Mouse (Mus musculus): ENCODE results near the gene Lmf1. TPM values are rescaled to one million over a fixed set of nuclear protein-coding genes. Genes with fewer than 3 reads are reported as not detected.

The Lmf1 gene
- polyA plus RNA-seq, 1 experiment from 2014 or later, result 40.6 TPM

DNA sequence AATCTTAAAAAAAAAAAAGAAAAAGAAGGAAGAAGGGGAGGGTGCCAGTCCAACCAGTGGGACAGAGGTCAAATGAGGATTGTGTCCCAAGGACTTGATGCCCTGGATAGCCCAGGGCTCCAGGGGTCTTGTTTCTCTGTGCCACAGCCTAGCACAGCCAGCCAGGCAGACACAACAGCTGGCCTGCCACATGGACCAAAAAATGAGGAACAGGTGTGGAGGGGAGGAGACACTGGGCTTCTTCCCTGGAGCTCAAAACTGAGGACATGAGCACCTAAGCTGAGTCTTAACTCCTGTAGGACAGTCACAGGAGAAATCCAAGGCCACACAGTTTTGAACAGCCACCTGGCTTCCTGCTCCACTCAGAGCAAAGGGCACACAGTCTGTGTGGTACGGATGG is 117.4 kb downstream of the Lmf1 start:
- Histone ChIP-seq H3K4me2 (ENCODE audit: low read depth, low read length) (no peak overlapping the region), H3K9ac (ENCODE audit: low read depth, low read length) (no peak overlapping the region), H3K36me3 (ENCODE audit: control insufficient read depth, insufficient read depth, low read length) (no peaks in the 10 kb centered on the region), H3K9me3 (ENCODE audit: control insufficient read depth, low read length) (no peaks in the 10 kb centered on the region), H3K4me1 (ENCODE audit: control insufficient read depth, insufficient read depth, low read length) (no peaks in the 10 kb centered on the region), H3K27me3 (replicated peaks; ENCODE audit: control insufficient read depth, insufficient read depth, low read length) (no peaks in the 10 kb centered on the region), H3K4me3 (ENCODE audit: low read length) (no peak overlapping the region), H3K27ac (ENCODE audit: low read length) (no peak overlapping the region)
- ATAC-seq, result 0 out of 2 replicates have a peak, but pooled peaks have one; percentile 28
- WGBS, result 12% methylated on average over 1 of the region's 1 CpGs

DNA sequence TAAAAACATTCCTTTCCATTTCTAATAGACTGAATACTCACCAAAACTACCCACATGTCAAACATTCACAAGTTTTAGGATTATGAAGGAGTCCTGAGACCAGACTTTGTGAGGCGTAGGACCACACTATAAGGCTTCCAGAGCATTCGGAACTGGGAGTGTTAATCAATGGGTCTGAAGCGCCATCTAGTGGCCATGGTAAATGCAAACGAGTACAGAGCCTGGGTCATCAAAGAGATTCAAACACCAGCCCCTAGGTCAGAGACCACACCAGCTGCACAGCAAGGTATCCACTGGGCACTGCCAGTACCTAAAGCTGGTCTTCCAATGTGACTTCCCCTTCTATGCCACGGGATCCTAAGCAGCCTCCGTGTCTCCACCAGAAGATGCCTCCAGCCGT is 119.6 kb downstream of the Lmf1 start:
- Histone ChIP-seq H3K4me2 (ENCODE audit: low read depth, low read length) (no peak overlapping the region), H3K36me3 (ENCODE audit: control insufficient read depth, insufficient read depth, low read length) (no peaks in the 10 kb centered on the region), H3K4me1 (ENCODE audit: control insufficient read depth, insufficient read depth, low read length) (no peaks in the 10 kb centered on the region), H3K4me3 (ENCODE audit: low read length) (no peak overlapping the region), H3K27me3 (replicated peaks; ENCODE audit: control insufficient read depth, insufficient read depth, low read length) (no peaks in the 10 kb centered on the region), H3K9me3 (ENCODE audit: control insufficient read depth, low read length) (no peaks in the 10 kb centered on the region), H3K9ac (ENCODE audit: low read depth, low read length) (no peak overlapping the region), H3K27ac (ENCODE audit: low read length) (no peak overlapping the region)
- no peak; the same call in 1 of the 2 replicates for ATAC-seq
- 11% methylated on average over 7 of the region's 7 CpGs for WGBS

DNA sequence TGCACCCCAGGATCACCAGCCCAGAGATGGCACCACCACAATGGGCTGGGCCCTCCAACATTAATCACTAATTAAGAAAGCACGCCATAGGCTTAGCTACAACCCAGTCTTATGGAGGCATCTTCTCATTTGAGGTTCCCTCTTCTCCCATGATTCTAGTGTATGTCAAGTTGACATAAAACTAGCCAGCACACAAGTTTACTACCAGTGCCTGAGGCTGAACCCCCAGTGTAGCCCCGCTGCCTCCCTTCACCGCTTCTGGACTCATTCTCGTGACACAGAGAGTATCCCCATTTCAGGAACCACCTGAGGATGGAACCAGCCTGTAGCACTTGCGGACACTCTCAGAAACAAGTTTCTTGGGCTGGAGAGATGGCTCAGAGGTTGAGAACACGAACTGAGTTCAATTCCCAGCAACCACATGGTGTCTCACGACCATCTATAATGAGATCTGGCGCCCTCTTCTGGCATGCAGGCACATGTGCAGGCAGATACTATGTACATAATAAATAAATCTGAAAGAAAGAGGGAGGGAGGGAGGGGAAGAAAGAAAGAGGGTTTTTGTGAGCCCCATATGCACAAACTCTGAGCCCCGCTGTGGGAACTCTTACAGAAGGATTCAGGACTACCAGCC is 122.1 kb downstream of the Lmf1 start:
- Histone ChIP-seq H3K9me3 (ENCODE audit: control insufficient read depth, low read length) (no peaks in the 10 kb centered on the region), H3K4me3 (ENCODE audit: low read length) (no peak overlapping the region), H3K36me3 (ENCODE audit: control insufficient read depth, insufficient read depth, low read length) (no peaks in the 10 kb centered on the region), H3K9ac (ENCODE audit: low read depth, low read length) (no peak overlapping the region), H3K27me3 (replicated peaks; ENCODE audit: control insufficient read depth, insufficient read depth, low read length) (no peaks in the 10 kb centered on the region), H3K27ac (ENCODE audit: low read length) (no peak overlapping the region), H3K4me1 (ENCODE audit: control insufficient read depth, insufficient read depth, low read length) (no peaks in the 10 kb centered on the region), H3K4me2 (ENCODE audit: low read depth, low read length) (no peak overlapping the region)
- ATAC-seq, result no peak
- WGBS, result 63% methylated on average over 9 of the region's 9 CpGs

DNA sequence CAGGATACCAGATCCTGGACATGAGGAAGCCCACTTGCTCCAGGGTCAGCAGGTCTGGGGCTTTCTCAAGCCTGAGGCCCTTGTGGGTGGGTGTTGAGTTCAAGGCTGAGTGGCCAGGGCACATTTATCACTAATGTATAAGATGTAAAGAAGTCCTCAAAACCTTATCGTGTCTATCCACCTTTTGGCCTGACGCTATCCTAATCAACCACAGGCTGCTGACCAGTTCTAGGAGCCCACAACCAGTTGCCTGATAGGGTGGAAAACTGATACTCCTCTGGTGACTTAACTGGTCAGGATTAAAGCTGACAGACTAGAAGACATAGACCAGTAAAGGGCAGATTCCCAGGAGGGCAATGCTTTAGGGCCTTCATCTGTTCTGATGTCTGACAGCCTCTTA is 131.1 kb downstream of the Lmf1 start:
- Histone ChIP-seq H3K4me1 (ENCODE audit: control insufficient read depth, insufficient read depth, low read length) (no peaks in the 10 kb centered on the region), H3K27me3 (replicated peaks; ENCODE audit: control insufficient read depth, insufficient read depth, low read length) (no peaks in the 10 kb centered on the region), H3K4me3 (ENCODE audit: low read length) (no peak overlapping the region), H3K9ac (ENCODE audit: low read depth, low read length) (no peak overlapping the region), H3K4me2 (ENCODE audit: low read depth, low read length) (no peak overlapping the region), H3K9me3 (ENCODE audit: control insufficient read depth, low read length) (no peaks in the 10 kb centered on the region), H3K27ac (ENCODE audit: low read length) (no peak overlapping the region), H3K36me3 (ENCODE audit: control insufficient read depth, insufficient read depth, low read length) (no peaks in the 10 kb centered on the region)
- no peak for ATAC-seq
- 87% methylated on average over 2 of the region's 2 CpGs for WGBS

DNA sequence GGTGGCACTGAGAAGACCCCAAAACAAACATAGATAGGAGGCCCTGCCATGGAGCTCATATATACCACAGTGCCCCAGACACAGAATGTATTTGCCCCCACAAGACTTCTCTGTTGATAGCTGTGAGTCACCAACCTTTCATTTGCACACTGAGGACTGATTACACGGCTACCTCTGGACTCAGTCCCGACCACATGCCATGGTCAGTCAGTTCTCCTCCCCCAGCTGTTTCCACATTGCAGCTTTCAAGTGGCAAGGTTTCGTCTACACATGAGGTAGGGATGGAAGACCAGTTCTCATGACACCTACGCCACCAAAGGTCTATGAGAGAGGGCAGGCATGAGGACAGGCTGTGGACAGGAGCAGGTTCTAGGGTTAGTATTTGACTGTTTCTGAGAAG is 132.3 kb downstream of the Lmf1 start:
- Histone ChIP-seq H3K27me3 (replicated peaks; ENCODE audit: control insufficient read depth, insufficient read depth, low read length) (no peaks in the 10 kb centered on the region), H3K4me2 (ENCODE audit: low read depth, low read length) (no peak overlapping the region), H3K9me3 (ENCODE audit: control insufficient read depth, low read length) (no peaks in the 10 kb centered on the region), H3K9ac (ENCODE audit: low read depth, low read length) (no peak overlapping the region), H3K4me1 (ENCODE audit: control insufficient read depth, insufficient read depth, low read length) (no peaks in the 10 kb centered on the region), H3K36me3 (ENCODE audit: control insufficient read depth, insufficient read depth, low read length) (no peaks in the 10 kb centered on the region), H3K27ac (ENCODE audit: low read length) (no peak overlapping the region), H3K4me3 (ENCODE audit: low read length) (no peak overlapping the region)
- 82% methylated on average over 4 of the region's 4 CpGs for WGBS
- ATAC-seq, result no peak

Other genes starting within 250 kb of the Lmf1 start
- 0.22 TPM in 1 of 2 replicates, not detected in the other for gene Tpsab1, start 233.5 kb upstream of the Lmf1 start, polyA plus RNA-seq (2015; fragmentation: Nextera tagmentation; extraction: Ambion mirVana)
- gene Tpsb2, start 212.8 kb upstream of the Lmf1 start, polyA plus RNA-seq (2015; fragmentation: Nextera tagmentation; extraction: Ambion mirVana), result 3.7 and 4.5 TPM in 2 replicates
- 26.3 and 28.6 TPM in 2 replicates for gene Tpsg1, start 209.8 kb upstream of the Lmf1 start, polyA plus RNA-seq (2015; fragmentation: Nextera tagmentation; extraction: Ambion mirVana)
- gene Cacna1h, start 145.3 kb upstream of the Lmf1 start, polyA plus RNA-seq (2015; fragmentation: Nextera tagmentation; extraction: Ambion mirVana), result 2.2 and 3.0 TPM in 2 replicates
- not detected in 2 replicates for gene Tekt4, start 124.5 kb upstream of the Lmf1 start, polyA plus RNA-seq (2015; fragmentation: Nextera tagmentation; extraction: Ambion mirVana)
- gene Sstr5, start 81.8 kb upstream of the Lmf1 start, polyA plus RNA-seq (2015; fragmentation: Nextera tagmentation; extraction: Ambion mirVana), result 0.78 and 1.0 TPM in 2 replicates
- gene Sox8, start 8.4 kb upstream of the Lmf1 start, polyA plus RNA-seq (2015; fragmentation: Nextera tagmentation; extraction: Ambion mirVana), result 3.6 and 4.3 TPM in 2 replicates
- gene Gng13, start 138.1 kb downstream of the Lmf1 start, polyA plus RNA-seq (2015; fragmentation: Nextera tagmentation; extraction: Ambion mirVana), result 1.9 TPM in 2 replicates
- gene Chtf18, start 148.3 kb downstream of the Lmf1 start, polyA plus RNA-seq (2015; fragmentation: Nextera tagmentation; extraction: Ambion mirVana), result 20.6 and 22.7 TPM in 2 replicates
- gene Rpusd1, start 148.6 kb downstream of the Lmf1 start, polyA plus RNA-seq (2015; fragmentation: Nextera tagmentation; extraction: Ambion mirVana), result 15.8 and 19.4 TPM in 2 replicates
- gene Mslnl, start 157.0 kb downstream of the Lmf1 start, polyA plus RNA-seq (2015; fragmentation: Nextera tagmentation; extraction: Ambion mirVana), result 0.05 TPM in 2 replicates
- 27.7 and 33.3 TPM in 2 replicates for gene Msln, start 175.3 kb downstream of the Lmf1 start, polyA plus RNA-seq (2015; fragmentation: Nextera tagmentation; extraction: Ambion mirVana)
- gene Narfl, start 194.7 kb downstream of the Lmf1 start, polyA plus RNA-seq (2015; fragmentation: Nextera tagmentation; extraction: Ambion mirVana), result 33.6 and 34.6 TPM in 2 replicates
- 36.8 and 41.1 TPM in 2 replicates for gene Haghl, start 206.6 kb downstream of the Lmf1 start, polyA plus RNA-seq (2015; fragmentation: Nextera tagmentation; extraction: Ambion mirVana)
- 0.16 and 0.27 TPM in 2 replicates for gene Ccdc78, start 207.5 kb downstream of the Lmf1 start, polyA plus RNA-seq (2015; fragmentation: Nextera tagmentation; extraction: Ambion mirVana)
- 111 and 112 TPM in 2 replicates for gene Fam173a, start 213.8 kb downstream of the Lmf1 start, polyA plus RNA-seq (2015; fragmentation: Nextera tagmentation; extraction: Ambion mirVana)
- not detected in 2 replicates for gene AC134908.4, start 216.6 kb downstream of the Lmf1 start, polyA plus RNA-seq (2015; fragmentation: Nextera tagmentation; extraction: Ambion mirVana)
- gene Metrn, start 218.1 kb downstream of the Lmf1 start, polyA plus RNA-seq (2015; fragmentation: Nextera tagmentation; extraction: Ambion mirVana), result 34.6 and 37.0 TPM in 2 replicates
- gene Fbxl16, start 230.0 kb downstream of the Lmf1 start, polyA plus RNA-seq (2015; fragmentation: Nextera tagmentation; extraction: Ambion mirVana), result 2.2 and 2.4 TPM in 2 replicates
- 23.4 and 25.5 TPM in 2 replicates for gene Wdr24, start 244.5 kb downstream of the Lmf1 start, polyA plus RNA-seq (2015; fragmentation: Nextera tagmentation; extraction: Ambion mirVana)
- gene Jmjd8, start 249.8 kb downstream of the Lmf1 start, polyA plus RNA-seq (2015; fragmentation: Nextera tagmentation; extraction: Ambion mirVana), result 50.1 and 50.9 TPM in 2 replicates